Comparison of ENCODE assay signal across 17 mouse cellular contexts in the genomic region with DNA sequence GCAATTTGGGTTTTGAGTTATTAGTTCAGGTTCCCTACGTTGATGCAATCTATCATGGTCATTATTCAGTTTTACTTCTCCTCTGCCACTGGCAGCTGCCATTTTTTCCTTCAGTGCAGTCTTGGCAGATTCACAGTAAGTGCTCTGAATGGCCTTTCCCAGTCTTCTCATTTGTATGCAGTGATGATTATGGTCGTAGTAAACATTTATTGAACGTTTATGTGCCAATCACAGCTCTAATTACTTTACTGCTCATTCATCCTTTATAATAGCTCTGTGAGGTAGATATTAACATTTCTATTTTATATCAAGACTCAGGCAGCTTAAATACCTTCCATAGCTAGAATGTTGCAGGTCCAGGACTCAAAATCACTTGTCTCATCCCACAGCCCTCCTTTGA.
"Had no signal": no experiment of that assay in that cellular context is flagged by ENCODE, and none has a peak within 500 bp of the region (broad histone marks: within the 10 kb centered on the region; RNA-seq: fewer than 3 reads in every experiment).

No protein-coding gene starts in this region.

- H3K4me2 ChIP-seq: intestine, embryonic 15.5 days; kidney, embryonic 15.5 days; liver, embryonic 13.5 days; lung, embryonic 14.5 days; midbrain, embryonic 12.5 days had no signal

- H3K9ac ChIP-seq: intestine, embryonic 15.5 days; kidney, embryonic 15.5 days; liver, embryonic 13.5 days; lung, embryonic 14.5 days; midbrain, embryonic 12.5 days had no signal

- H3K4me3 ChIP-seq: intestine, embryonic 15.5 days; kidney, embryonic 15.5 days; left cerebral cortex, adult 2 months; liver, embryonic 13.5 days; midbrain, embryonic 12.5 days had no signal

- H3K9me3 ChIP-seq: intestine, embryonic 15.5 days; kidney, embryonic 15.5 days; liver, embryonic 13.5 days; midbrain, embryonic 12.5 days had no signal

- H3K27ac ChIP-seq: intestine, embryonic 15.5 days; kidney, embryonic 15.5 days; left cerebral cortex, adult 2 months; liver, embryonic 13.5 days; macrophage; midbrain, embryonic 12.5 days had no signal

- ATAC-seq: intestine, embryonic 15.5 days; lung, postnatal 0 days; midbrain, embryonic 16.5 days had no signal

- DNase-seq: kidney, adult 11 months; kidney, adult 8-10 months; kidney, postnatal 10 days; kidney, postnatal 36 days; layer of hippocampus, postnatal 36 days; liver, embryonic 13.5 days; lung, embryonic 14.5 days; thymus, adult 2 months; thymus, postnatal 14 days; thymus, postnatal 4 days had no signal

- H3K27me3 ChIP-seq: intestine, embryonic 15.5 days; kidney, embryonic 15.5 days; liver, embryonic 13.5 days; midbrain, embryonic 12.5 days had no signal

- H3K4me1 ChIP-seq: intestine, embryonic 15.5 days; kidney, embryonic 15.5 days; liver, embryonic 13.5 days; midbrain, embryonic 12.5 days had no signal

- H3K36me3 ChIP-seq: intestine, embryonic 15.5 days; kidney, embryonic 15.5 days; liver, embryonic 13.5 days; midbrain, embryonic 12.5 days had no signal
